Mouse (Mus musculus): Measurements from ENCODE around the gene Gtf2ird1. TPM values are rescaled to one million over a fixed set of nuclear protein-coding genes. Genes with fewer than 3 reads are reported as not detected.
A peak's percentile ranks its signal among the peaks of the same experiment; 100 is the strongest.

Gtf2ird1 gene
- polyA plus RNA-seq, 1 experiment from 2014 or later = 53.9 TPM

DNA sequence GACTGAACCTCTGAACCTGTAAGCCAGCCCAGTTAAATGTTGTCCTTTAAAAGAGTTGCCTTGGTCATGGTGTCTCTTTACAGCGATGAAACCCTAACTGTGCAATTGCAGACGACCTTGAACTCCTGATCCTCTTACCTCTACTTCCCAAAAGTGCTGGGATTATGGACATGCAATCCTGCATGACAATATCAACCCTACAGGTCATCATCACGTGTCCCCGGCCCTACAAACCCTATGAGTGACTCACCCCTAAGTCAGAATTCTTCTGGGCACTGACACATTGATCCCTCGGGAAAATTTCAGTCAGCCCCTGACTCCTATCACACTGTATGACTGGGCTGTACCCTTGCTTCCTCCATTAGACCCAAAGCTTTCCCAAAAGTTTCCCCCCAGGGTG lies 48.4 kb downstream of the Gtf2ird1 start:
- Histone ChIP-seq H3K4me3 (ENCODE audit: control insufficient read depth in 1 of 2, insufficient read depth in 1 of 2, low read depth in 1 of 2, low read length in 2 of 2) (no peak overlapping the region), H3K36me3 (ENCODE audit: control insufficient read depth, insufficient read depth, low read length) (peaks cover 91% of the 10 kb centered on the region), H3K4me1 (ENCODE audit: control insufficient read depth in 2 of 2, insufficient read depth in 2 of 2, low read length in 2 of 2) (peaks cover 6 to 18% of the 10 kb centered on the region in 2 experiments), H3K9ac (ENCODE audit: low read length) (no peak overlapping the region), H3K27ac (replicated peaks in 1 of 2; ENCODE audit: control insufficient read depth in 1 of 2, insufficient read depth in 1 of 2, low read depth in 2 of 2, low read length in 2 of 2) (no peak overlapping the region), H3K27me3 (ENCODE audit: control insufficient read depth, insufficient read depth, low read length) (no peaks in the 10 kb centered on the region), H3K4me2 (ENCODE audit: low read length) (no peak overlapping the region), H3K9me3 (ENCODE audit: control insufficient read depth, low read length) (no peaks in the 10 kb centered on the region)
- WGBS = 92% methylated on average over 5 of the region's 5 CpGs
- no peak for ATAC-seq (ENCODE audit: insufficient number of reproducible peaks, insufficient read depth, low FRiP score, low read depth)

GRCm38 (mm10) chr5:134401841-134402240 lies 54.7 kb downstream of the Gtf2ird1 start:
- H3K27ac ChIP-seq (replicated peaks in 1 of 2; ENCODE audit: control insufficient read depth in 1 of 2, insufficient read depth in 1 of 2, low read depth in 2 of 2, low read length in 2 of 2) = no peak overlapping the region
- peaks cover 8 to 13% of the 10 kb centered on the region in 2 experiments for H3K4me1 ChIP-seq (ENCODE audit: control insufficient read depth in 2 of 2, insufficient read depth in 2 of 2, low read length in 2 of 2)
- H3K9me3 ChIP-seq (ENCODE audit: control insufficient read depth, low read length) = no peaks in the 10 kb centered on the region
- no peak overlapping the region for H3K9ac ChIP-seq (ENCODE audit: low read length)
- no peak for ATAC-seq (ENCODE audit: insufficient number of reproducible peaks, insufficient read depth, low FRiP score, low read depth)
- no peak overlapping the region for H3K4me3 ChIP-seq (ENCODE audit: control insufficient read depth in 1 of 2, insufficient read depth in 1 of 2, low read depth in 1 of 2, low read length in 2 of 2)
- 96% methylated on average over 18 of the region's 18 CpGs for WGBS
- H3K27me3 ChIP-seq (ENCODE audit: control insufficient read depth, insufficient read depth, low read length) = no peaks in the 10 kb centered on the region
- no peak overlapping the region for H3K4me2 ChIP-seq (ENCODE audit: low read length)
- peaks cover 92% of the 10 kb centered on the region for H3K36me3 ChIP-seq (ENCODE audit: control insufficient read depth, insufficient read depth, low read length)

DNA sequence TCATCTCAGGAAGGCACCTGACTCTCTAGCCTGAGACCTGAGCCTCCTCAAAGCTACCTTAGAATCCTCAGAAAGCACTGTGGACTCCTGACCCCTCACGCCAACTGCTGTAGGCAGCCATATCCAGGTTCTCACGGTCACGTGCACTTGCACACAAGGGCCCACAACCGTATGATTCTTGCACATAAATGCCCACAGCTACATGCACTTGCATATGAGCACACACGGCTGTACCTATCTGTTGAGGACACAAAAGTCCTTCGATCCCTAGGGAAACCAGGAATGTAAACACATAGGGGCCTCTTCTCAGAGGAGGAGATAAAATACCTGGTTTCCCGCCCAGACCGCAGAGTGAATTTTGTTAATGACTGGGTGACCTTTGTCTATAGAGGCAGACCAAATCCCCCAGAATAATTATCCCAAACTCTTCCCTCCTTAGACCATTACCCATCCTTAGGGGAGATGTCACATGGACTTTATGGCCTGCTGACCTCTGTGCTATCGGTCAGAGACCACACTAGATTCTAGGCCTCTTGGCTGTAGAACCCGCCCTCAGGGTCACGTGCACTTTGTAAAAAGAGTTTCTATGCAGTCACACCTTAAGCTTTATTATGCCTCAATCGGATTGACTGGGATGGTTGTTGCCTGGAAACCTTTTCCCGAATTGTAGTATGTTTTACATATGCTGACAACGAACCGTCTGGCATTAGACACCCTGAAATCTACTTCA lies 58.9 kb downstream of the Gtf2ird1 start:
- Histone ChIP-seq H3K4me3 (ENCODE audit: control insufficient read depth in 1 of 2, insufficient read depth in 1 of 2, low read depth in 1 of 2, low read length in 2 of 2) (no peak overlapping the region), H3K27ac (replicated peaks in 1 of 2; ENCODE audit: control insufficient read depth in 1 of 2, insufficient read depth in 1 of 2, low read depth in 2 of 2, low read length in 2 of 2) (peak overlapping the region; percentile 73 to 88; a peak in 3 of 4 replicates), H3K4me2 (ENCODE audit: low read length) (no peak overlapping the region), H3K36me3 (ENCODE audit: control insufficient read depth, insufficient read depth, low read length) (peaks cover 82% of the 10 kb centered on the region), H3K9ac (ENCODE audit: low read length) (no peak overlapping the region), H3K9me3 (ENCODE audit: control insufficient read depth, low read length) (no peaks in the 10 kb centered on the region), H3K4me1 (ENCODE audit: control insufficient read depth in 2 of 2, insufficient read depth in 2 of 2, low read length in 2 of 2) (peaks cover 23 to 33% of the 10 kb centered on the region in 2 experiments), H3K27me3 (ENCODE audit: control insufficient read depth, insufficient read depth, low read length) (no peaks in the 10 kb centered on the region)
- no peak for ATAC-seq (ENCODE audit: insufficient number of reproducible peaks, insufficient read depth, low FRiP score, low read depth)
- 84% methylated on average over 15 of the region's 15 CpGs for WGBS

DNA sequence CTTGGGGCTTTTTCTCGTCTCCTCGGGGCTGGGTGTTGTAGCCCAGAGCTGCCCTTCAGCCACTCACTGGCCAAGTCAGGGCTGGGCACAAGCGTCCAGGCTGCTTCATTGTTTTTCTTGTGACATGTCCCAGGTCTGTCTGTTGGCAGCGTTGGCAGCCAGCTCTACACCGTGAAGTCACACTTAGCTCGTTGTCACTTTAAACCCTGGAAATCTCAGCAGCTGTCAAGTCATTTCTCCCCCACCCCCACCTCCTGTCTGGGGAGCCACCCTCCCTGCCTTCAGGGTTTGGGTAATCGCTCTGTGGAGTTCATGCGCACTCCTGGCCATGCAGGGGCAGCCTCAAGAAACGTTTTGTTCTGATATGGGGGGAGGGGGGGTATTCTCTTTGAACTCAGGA lies 60.0 kb downstream of the Gtf2ird1 start:
- Histone ChIP-seq H3K27ac (replicated peaks in 1 of 2; ENCODE audit: control insufficient read depth in 1 of 2, insufficient read depth in 1 of 2, low read depth in 2 of 2, low read length in 2 of 2) (peak overlapping the region; percentile 88 to 89), H3K4me2 (ENCODE audit: low read length) (no peak overlapping the region), H3K9ac (ENCODE audit: low read length) (no peak overlapping the region; the same call in 1 of the 2 replicates), H3K4me1 (ENCODE audit: control insufficient read depth in 2 of 2, insufficient read depth in 2 of 2, low read length in 2 of 2) (peaks cover 23 to 33% of the 10 kb centered on the region in 2 experiments), H3K9me3 (ENCODE audit: control insufficient read depth, low read length) (no peaks in the 10 kb centered on the region), H3K4me3 (ENCODE audit: control insufficient read depth in 1 of 2, insufficient read depth in 1 of 2, low read depth in 1 of 2, low read length in 2 of 2) (no peak overlapping the region), H3K27me3 (ENCODE audit: control insufficient read depth, insufficient read depth, low read length) (no peaks in the 10 kb centered on the region), H3K36me3 (ENCODE audit: control insufficient read depth, insufficient read depth, low read length) (peaks cover 82% of the 10 kb centered on the region)
- peak; percentile 49 for ATAC-seq (ENCODE audit: insufficient number of reproducible peaks, insufficient read depth, low FRiP score, low read depth)
- 17% methylated on average over 9 of the region's 9 CpGs for WGBS

DNA sequence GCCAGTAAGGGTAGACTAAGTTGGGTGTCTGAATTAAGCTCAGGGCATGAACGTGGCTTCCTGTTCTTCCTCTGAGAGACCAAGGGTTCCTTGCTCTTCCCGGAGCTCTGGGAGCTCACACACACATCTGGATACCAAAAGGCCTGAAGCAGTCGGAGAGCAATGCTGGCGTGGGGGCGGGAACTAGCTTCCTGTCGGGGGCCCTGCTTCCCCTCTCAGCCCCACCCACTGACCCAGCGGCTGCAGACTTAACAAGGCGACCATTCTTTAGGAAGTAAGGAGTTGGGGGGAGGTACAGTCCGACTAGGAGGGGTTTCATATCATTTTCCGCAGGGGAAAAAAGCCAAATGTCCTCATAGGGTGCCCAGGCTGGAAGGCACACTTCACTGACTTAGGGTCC lies 61.9 kb downstream of the Gtf2ird1 start:
- Histone ChIP-seq H3K4me1 (ENCODE audit: control insufficient read depth in 2 of 2, insufficient read depth in 2 of 2, low read length in 2 of 2) (peaks cover 23 to 33% of the 10 kb centered on the region in 2 experiments), H3K9ac (ENCODE audit: low read length) (0 out of 2 replicates have a peak overlapping the region, but pooled peaks have one; percentile 7)

GRCm38 (mm10) chr5:134393624-134394023 lies 62.9 kb downstream of the Gtf2ird1 start:
- ATAC-seq (ENCODE audit: insufficient number of reproducible peaks, insufficient read depth, low FRiP score, low read depth) = no peak
- Histone ChIP-seq H3K4me3 (ENCODE audit: control insufficient read depth in 1 of 2, insufficient read depth in 1 of 2, low read depth in 1 of 2, low read length in 2 of 2) (no peak overlapping the region), H3K27ac (replicated peaks in 1 of 2; ENCODE audit: control insufficient read depth in 1 of 2, insufficient read depth in 1 of 2, low read depth in 2 of 2, low read length in 2 of 2) (peak overlapping the region; percentile 73 to 88), H3K4me2 (ENCODE audit: low read length) (no peak overlapping the region), H3K4me1 (ENCODE audit: control insufficient read depth in 2 of 2, insufficient read depth in 2 of 2, low read length in 2 of 2) (peaks cover 23 to 33% of the 10 kb centered on the region in 2 experiments), H3K36me3 (ENCODE audit: control insufficient read depth, insufficient read depth, low read length) (peaks cover 82% of the 10 kb centered on the region), H3K9ac (ENCODE audit: low read length) (no peak overlapping the region), H3K27me3 (ENCODE audit: control insufficient read depth, insufficient read depth, low read length) (no peaks in the 10 kb centered on the region), H3K9me3 (ENCODE audit: control insufficient read depth, low read length) (no peaks in the 10 kb centered on the region)
- 54% methylated on average over 6 of the region's 6 CpGs for WGBS

More for the DNA sequence above, 61.9 kb downstream of the Gtf2ird1 start:
- H3K27me3 ChIP-seq (ENCODE audit: control insufficient read depth, insufficient read depth, low read length) = no peaks in the 10 kb centered on the region
- no peak overlapping the region for H3K4me3 ChIP-seq (ENCODE audit: control insufficient read depth in 1 of 2, insufficient read depth in 1 of 2, low read depth in 1 of 2, low read length in 2 of 2)
- 0 out of 2 replicates have a peak overlapping the region, but pooled peaks have one; percentile 11 for H3K4me2 ChIP-seq (ENCODE audit: low read length)
- peak overlapping the region; percentile 73 to 88 for H3K27ac ChIP-seq (replicated peaks in 1 of 2; ENCODE audit: control insufficient read depth in 1 of 2, insufficient read depth in 1 of 2, low read depth in 2 of 2, low read length in 2 of 2)
- WGBS = 45% methylated on average over 10 of the region's 10 CpGs
- H3K9me3 ChIP-seq (ENCODE audit: control insufficient read depth, low read length) = no peaks in the 10 kb centered on the region
- peak; percentile 57 for ATAC-seq (ENCODE audit: insufficient number of reproducible peaks, insufficient read depth, low FRiP score, low read depth)
- peaks cover 82% of the 10 kb centered on the region for H3K36me3 ChIP-seq (ENCODE audit: control insufficient read depth, insufficient read depth, low read length)

DNA sequence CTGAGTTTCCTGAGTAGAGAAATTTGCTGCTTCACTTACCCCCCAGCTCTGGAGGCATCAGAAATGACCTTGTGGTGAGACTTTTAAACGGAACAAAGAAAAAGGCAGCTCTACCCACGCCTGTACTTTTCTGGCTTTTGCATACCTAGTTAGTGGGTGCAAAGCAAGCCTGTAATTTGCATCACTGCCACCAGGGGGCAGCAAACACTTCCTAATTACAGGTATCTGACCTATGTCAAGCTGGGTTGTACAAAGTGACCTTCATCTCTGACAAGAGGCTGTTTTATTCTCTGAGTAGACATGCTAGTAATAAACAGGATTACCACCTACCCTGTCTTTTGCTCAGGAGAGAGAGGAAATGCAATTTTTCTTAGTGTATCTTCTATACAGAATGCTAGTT lies 71.4 kb downstream of the Gtf2ird1 start:
- H3K27me3 ChIP-seq (ENCODE audit: control insufficient read depth, insufficient read depth, low read length) = no peaks in the 10 kb centered on the region
- no peak overlapping the region for H3K9ac ChIP-seq (ENCODE audit: low read length)
- peaks cover 93% of the 10 kb centered on the region for H3K36me3 ChIP-seq (ENCODE audit: control insufficient read depth, insufficient read depth, low read length)
- no peak overlapping the region for H3K4me2 ChIP-seq (ENCODE audit: low read length)
- no peaks in the 10 kb centered on the region for H3K9me3 ChIP-seq (ENCODE audit: control insufficient read depth, low read length)
- 51% methylated on average over 2 of the region's 2 CpGs for WGBS
- H3K27ac ChIP-seq (replicated peaks in 1 of 2; ENCODE audit: control insufficient read depth in 1 of 2, insufficient read depth in 1 of 2, low read depth in 2 of 2, low read length in 2 of 2) = no peak overlapping the region
- no peak for ATAC-seq (ENCODE audit: insufficient number of reproducible peaks, insufficient read depth, low FRiP score, low read depth)
- no peak overlapping the region for H3K4me3 ChIP-seq (ENCODE audit: control insufficient read depth in 1 of 2, insufficient read depth in 1 of 2, low read depth in 1 of 2, low read length in 2 of 2)
- H3K4me1 ChIP-seq (ENCODE audit: control insufficient read depth in 2 of 2, insufficient read depth in 2 of 2, low read length in 2 of 2) = no peaks in the 10 kb centered on the region

Measured in heart, embryonic 14.5 days (tissue).